Mouse (Mus musculus) bone marrow, adult 2 months (tissue): Measurements from ENCODE around the gene Nf1.

Experiments
- CTCF ChIP-seq: fragments of 200-500 bp; IDR thresholded peaks from 2 replicates; pipeline ENCODE4 v1.5.1; 2011; ENCODE audit warnings: low read length, control low read depth; ENCODE audit not compliant: control insufficient read depth, insufficient read depth
- POLR2A ChIP-seq: fragments of 200-500 bp; IDR thresholded peaks from 2 replicates; pipeline ENCODE4 v1.6.1; 2011; ENCODE audit warnings: low read depth, mild to moderate bottlenecking, control low read depth, low read length, borderline replicate concordance; ENCODE audit not compliant: control insufficient read depth

DNA sequence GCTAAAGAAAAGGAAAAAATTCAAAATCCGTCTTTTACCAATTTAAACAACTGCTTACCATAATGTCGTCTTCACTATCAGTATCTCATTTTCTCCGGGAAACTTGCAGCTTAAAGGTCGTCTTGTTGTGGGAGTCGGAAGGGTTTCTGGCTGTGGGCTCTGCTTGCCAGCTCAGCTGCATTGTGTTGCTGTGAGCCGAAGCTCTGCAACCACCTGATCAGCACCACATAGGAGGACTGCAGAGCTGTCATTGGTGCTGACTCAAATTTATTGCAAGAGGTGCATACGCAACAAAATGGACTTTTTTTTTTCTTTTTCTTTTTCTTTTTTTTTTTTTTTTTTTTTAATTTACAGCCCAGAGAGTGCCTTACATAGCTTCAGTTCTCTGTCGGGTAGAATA is 164.4 kb downstream of the Nf1 start, which contains the start of gene Omg:
- TF ChIP-seq POLR2A (no peak), CTCF (no peak)
